ENCODE assay signal across 22 mouse cellular contexts in the genomic region with DNA sequence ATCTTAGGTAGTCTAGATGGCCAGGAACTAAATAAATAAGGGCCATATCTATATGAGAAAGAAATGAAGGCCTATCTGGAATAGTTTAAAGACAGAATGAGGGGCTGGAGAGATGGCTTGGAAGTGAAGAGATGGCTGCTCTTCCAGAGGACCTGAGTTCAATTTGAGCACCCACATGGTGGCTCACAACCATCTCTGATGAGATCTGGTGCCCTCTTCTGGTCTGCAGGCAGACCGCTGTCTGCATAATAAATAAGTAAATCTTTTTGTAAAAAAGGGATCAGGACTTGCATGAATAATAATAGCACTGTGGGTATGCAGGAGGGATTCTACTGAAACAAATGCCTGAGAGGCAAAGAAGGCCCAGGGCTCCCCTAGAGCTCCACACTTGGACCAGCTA. TPM values are rescaled to one million over a fixed set of nuclear protein-coding genes. Genes with fewer than 3 reads are reported as not detected.
DNase-seq lines count a peak whose midpoint lies in the region; ATAC-seq and TF ChIP-seq lines count a peak whose summit lies in the region.
"Had no signal": no experiment of that assay in that cellular context is flagged by ENCODE, and none has a peak within 500 bp of the region (broad histone marks: within the 10 kb centered on the region; RNA-seq: fewer than 3 reads in every experiment).

No protein-coding gene starts in this region.

- H3K36me3 ChIP-seq in limb, embryonic 11.5 days (ENCODE audit: control insufficient read depth, insufficient read depth, low read length), result no peaks in the 10 kb centered on the region
- H3K36me3 ChIP-seq in limb, embryonic 10.5 days, result peaks cover 77% of the 10 kb centered on the region
- H3K36me3 ChIP-seq: liver, embryonic 15.5 days had no signal

- no peaks in the 10 kb centered on the region for H3K4me1 ChIP-seq in limb, embryonic 11.5 days (ENCODE audit: control insufficient read depth, insufficient read depth, low read length)
- 0 out of 2 replicates have a peak, but pooled peaks cover 3% of the 10 kb centered on the region for H3K4me1 ChIP-seq in limb, embryonic 10.5 days
- H3K4me1 ChIP-seq: heart, embryonic 13.5 days; midbrain, embryonic 12.5 days had no signal

- 85% methylated on average over 1 of the region's 1 CpGs for WGBS in limb, embryonic 11.5 days
- 90% methylated on average over 1 of the region's 1 CpGs for WGBS in limb, embryonic 10.5 days

- peak; percentile 6; the same call in 1 of the 2 replicates for TF ChIP-seq CTCF in brain, embryonic 14.5 days (IDR thresholded peaks at IDR 0.05; ENCODE audit: borderline replicate concordance, extremely low read depth, insufficient read depth, insufficient read length)

- no peaks in the 10 kb centered on the region for H3K9me3 ChIP-seq in limb, embryonic 11.5 days (ENCODE audit: control insufficient read depth, low read length)
- H3K9me3 ChIP-seq in limb, embryonic 10.5 days (replicated peaks), result no peaks in the 10 kb centered on the region
- H3K9me3 ChIP-seq: heart, embryonic 13.5 days; liver, embryonic 15.5 days; midbrain, embryonic 12.5 days had no signal

- H3K27me3 ChIP-seq in limb, embryonic 11.5 days (ENCODE audit: control insufficient read depth, insufficient read depth, low read length), result no peaks in the 10 kb centered on the region
- no peaks in the 10 kb centered on the region for H3K27me3 ChIP-seq in limb, embryonic 10.5 days (ENCODE audit: low read depth, poor library complexity, severe bottlenecking)
- H3K27me3 ChIP-seq: heart, embryonic 13.5 days; liver, embryonic 15.5 days; midbrain, embryonic 12.5 days had no signal

- TF ChIP-seq POLR2A in brain, embryonic 14.5 days (IDR thresholded peaks at IDR 0.05; ENCODE audit: borderline replicate concordance, extremely low read depth, insufficient read depth, insufficient read length, poor library complexity, severe bottlenecking), result no peak

- H3K4me2 ChIP-seq in limb, embryonic 11.5 days (ENCODE audit: low read depth, severe bottlenecking), result 0 out of 2 replicates have a peak overlapping the region, but pooled peaks have one; percentile 17
- H3K4me2 ChIP-seq: heart, embryonic 13.5 days; liver, embryonic 15.5 days; midbrain, embryonic 12.5 days had no signal

- no peak overlapping the region for H3K27ac ChIP-seq in limb, embryonic 11.5 days (replicated peaks; ENCODE audit: low read depth, low read length)
- no peak overlapping the region for H3K27ac ChIP-seq in limb, embryonic 10.5 days
- H3K27ac ChIP-seq: heart, embryonic 13.5 days; hindbrain, postnatal 0 days; liver, embryonic 15.5 days; midbrain, embryonic 12.5 days had no signal

- no peak overlapping the region for H3K9ac ChIP-seq in limb, embryonic 11.5 days (ENCODE audit: low read length)
- H3K9ac ChIP-seq: heart, embryonic 13.5 days; liver, embryonic 15.5 days; midbrain, embryonic 12.5 days had no signal

- no peak for DNase-seq in limb, embryonic 11.5 days (ENCODE audit: low spot score)
- no peak for DNase-seq in limb, embryonic 10.5 days (ENCODE audit: low spot score)
- peak; percentile 36 for DNase-seq in 416B (ENCODE audit: low read depth)
- peak; percentile 37 for DNase-seq in A20 (ENCODE audit: low read depth, low spot score)
- no peak for DNase-seq in brain, embryonic 14.5 days (ENCODE audit: low read depth)
- no peak for DNase-seq in adrenal gland, postnatal 14 days
- DNase-seq in heart, postnatal 4 days, result no peak
- DNase-seq: cerebellum, postnatal 10 days; heart, postnatal 36 days; kidney, postnatal 4 days; lung, postnatal 36 days; thymus, adult 18-20 months had no signal

- ATAC-seq in limb, embryonic 11.5 days (ENCODE audit: insufficient number of reproducible peaks, low FRiP score, low TSS enrichment, low read depth), result no peak
- ATAC-seq: forebrain, embryonic 14.5 days; hindbrain, postnatal 0 days had no signal

- H3K4me3 ChIP-seq in limb, embryonic 11.5 days (ENCODE audit: low read depth, low read length), result no peak overlapping the region
- no peak overlapping the region for H3K4me3 ChIP-seq in limb, embryonic 10.5 days
- H3K4me3 ChIP-seq: heart, embryonic 13.5 days; liver, embryonic 15.5 days; midbrain, embryonic 12.5 days; myocyte had no signal

RNA-seq across cellular contexts. Expression of a gene that starts 12.3 kb away (rescaled TPM):
- 4.1 and 4.5 TPM in 2 replicates for polyA plus RNA-seq in limb, embryonic 11.5 days (2014; fragmentation: Nextera tagmentation; extraction: Ambion mirVana)
- polyA plus RNA-seq in limb, embryonic 10.5 days (2016; fragmentation: Nextera tagmentation; extraction: Ambion mirVana), result 5.5 and 5.9 TPM in 2 replicates
- polyA plus RNA-seq in brain, embryonic 14.5 days (2012; rRNA removed), result 6.5 and 7.9 TPM in 2 replicates
- 6.3 and 10.2 TPM in 2 replicates for total RNA-seq in adrenal gland, postnatal 14 days (2021)
- total RNA-seq in heart, postnatal 4 days (2021), result 1 to 10 TPM; 4.6 to 5.9 TPM

RNA-seq across cellular contexts. Expression of a gene that starts 13.4 kb away (rescaled TPM):
- not detected in 2 replicates for polyA plus RNA-seq in limb, embryonic 11.5 days (2014; fragmentation: Nextera tagmentation; extraction: Ambion mirVana)
- polyA plus RNA-seq in limb, embryonic 10.5 days (2016; fragmentation: Nextera tagmentation; extraction: Ambion mirVana), result not detected in 2 replicates
- polyA plus RNA-seq in brain, embryonic 14.5 days (2012; rRNA removed), result 0.52 and 0.67 TPM in 2 replicates
- not detected in 2 replicates for total RNA-seq in adrenal gland, postnatal 14 days (2021)
- not detected for total RNA-seq in heart, postnatal 4 days (2021)
- total RNA-seq: gastrocnemius, adult 18-20 months; heart, postnatal 36 days; left cerebral cortex, postnatal 14 days; neutrophil, adult 5-6 weeks had no signal
- polyA plus RNA-seq: heart, embryonic 13.5 days; kidney, embryonic 14.5 days; midbrain, embryonic 12.5 days had no signal

RNA-seq across cellular contexts. Expression of a gene that starts 17.4 kb away (rescaled TPM):
- polyA plus RNA-seq in limb, embryonic 11.5 days (2014; fragmentation: Nextera tagmentation; extraction: Ambion mirVana), result 6.1 and 6.3 TPM in 2 replicates
- polyA plus RNA-seq in limb, embryonic 10.5 days (2016; fragmentation: Nextera tagmentation; extraction: Ambion mirVana), result 8.4 and 9.0 TPM in 2 replicates
- polyA plus RNA-seq in brain, embryonic 14.5 days (2012; rRNA removed), result 11.6 and 18.6 TPM in 2 replicates
- 7.9 and 8.3 TPM in 2 replicates for total RNA-seq in adrenal gland, postnatal 14 days (2021)
- 1 to 10 TPM; 4.0 to 5.0 TPM for total RNA-seq in heart, postnatal 4 days (2021)

RNA-seq across cellular contexts. Expression of a gene that starts 20.5 kb away (rescaled TPM):
- polyA plus RNA-seq in limb, embryonic 11.5 days (2014; fragmentation: Nextera tagmentation; extraction: Ambion mirVana), result 2.0 and 2.3 TPM in 2 replicates
- 2.5 and 3.5 TPM in 2 replicates for polyA plus RNA-seq in limb, embryonic 10.5 days (2016; fragmentation: Nextera tagmentation; extraction: Ambion mirVana)
- polyA plus RNA-seq in brain, embryonic 14.5 days (2012; rRNA removed), result 18.5 and 19.6 TPM in 2 replicates
- total RNA-seq in adrenal gland, postnatal 14 days (2021), result 8.4 and 19.0 TPM in 2 replicates
- total RNA-seq in heart, postnatal 4 days (2021), result 1 to 10 TPM; 5.0 to 5.8 TPM

RNA-seq across cellular contexts. Expression of a gene that starts 42.8 kb away (rescaled TPM):
- 1,072 and 1,111 TPM in 2 replicates for polyA plus RNA-seq in limb, embryonic 11.5 days (2014; fragmentation: Nextera tagmentation; extraction: Ambion mirVana)
- polyA plus RNA-seq in limb, embryonic 10.5 days (2016; fragmentation: Nextera tagmentation; extraction: Ambion mirVana), result 842 and 1,039 TPM in 2 replicates
- polyA plus RNA-seq in brain, embryonic 14.5 days (2012; rRNA removed), result 838 and 897 TPM in 2 replicates
- 935 and 1,177 TPM in 2 replicates for total RNA-seq in adrenal gland, postnatal 14 days (2021)
- total RNA-seq in heart, postnatal 4 days (2021), result 100 to 1,000 TPM; 952 to 961 TPM

Comparison
In these comparisons a context has a peak if more than half of its experiments do, and no peak if none do; other contexts are left out.
1. DNase-seq: peak in 416B (single experiment) and A20 (single experiment); none in limb, embryonic 11.5 days (single experiment), limb, embryonic 10.5 days (single experiment), brain, embryonic 14.5 days (single experiment), adrenal gland, postnatal 14 days (single experiment) and heart, postnatal 4 days (single experiment).